ENCODE assay signal across 29 mouse cellular contexts in genomic region chr8:109640410-109640809, GRCm38 (mm10). TPM values are rescaled to one million over a fixed set of nuclear protein-coding genes. Genes with fewer than 3 reads are reported as not detected.
DNase-seq lines count a peak whose midpoint lies in the region; ATAC-seq and TF ChIP-seq lines count a peak whose summit lies in the region.
"Had no signal": no experiment of that assay in that cellular context is flagged by ENCODE, and none has a peak within 500 bp of the region (broad histone marks: within the 10 kb centered on the region; RNA-seq: fewer than 3 reads in every experiment).

No protein-coding gene starts in this region.

- no peaks in the 10 kb centered on the region for H3K9me3 ChIP-seq in intestine, embryonic 14.5 days (ENCODE audit: control insufficient read depth, low read length)
- H3K9me3 ChIP-seq in intestine, embryonic 15.5 days: no peaks in the 10 kb centered on the region
- no peaks in the 10 kb centered on the region for H3K9me3 ChIP-seq in limb, embryonic 11.5 days (ENCODE audit: control insufficient read depth, low read length)
- H3K9me3 ChIP-seq in limb, embryonic 10.5 days (replicated peaks): no peaks in the 10 kb centered on the region
- no peaks in the 10 kb centered on the region for H3K9me3 ChIP-seq in ES-E14 (ENCODE audit: control insufficient read depth, insufficient read depth, low read depth, low read length)
- H3K9me3 ChIP-seq in forebrain, embryonic 12.5 days: no peaks in the 10 kb centered on the region
- H3K9me3 ChIP-seq: embryonic facial prominence, embryonic 15.5 days; forebrain, embryonic 15.5 days; G1E; heart, embryonic 15.5 days had no signal

- no peak overlapping the region for H3K4me2 ChIP-seq in intestine, embryonic 14.5 days (ENCODE audit: low read length)
- H3K4me2 ChIP-seq in intestine, embryonic 15.5 days (replicated peaks): no peak overlapping the region
- H3K4me2 ChIP-seq in limb, embryonic 11.5 days (ENCODE audit: low read depth, severe bottlenecking): no peak overlapping the region
- H3K4me2 ChIP-seq in forebrain, embryonic 12.5 days: no peak overlapping the region
- H3K4me2 ChIP-seq: embryonic facial prominence, embryonic 15.5 days; forebrain, embryonic 15.5 days; heart, embryonic 12.5 days; heart, embryonic 15.5 days; hindbrain, embryonic 14.5 days had no signal

- H3K4me1 ChIP-seq in intestine, embryonic 14.5 days (replicated peaks; ENCODE audit: control insufficient read depth, insufficient read depth, low read length): no peaks in the 10 kb centered on the region
- no peaks in the 10 kb centered on the region for H3K4me1 ChIP-seq in intestine, embryonic 15.5 days (replicated peaks)
- no peaks in the 10 kb centered on the region for H3K4me1 ChIP-seq in limb, embryonic 11.5 days (ENCODE audit: control insufficient read depth, insufficient read depth, low read length)
- no peaks in the 10 kb centered on the region for H3K4me1 ChIP-seq in limb, embryonic 10.5 days
- no peaks in the 10 kb centered on the region for H3K4me1 ChIP-seq in ES-E14 (ENCODE audit: control insufficient read depth in 2 of 2, insufficient read depth in 2 of 2, low read length in 2 of 2, poor library complexity in 1 of 2)
- H3K4me1 ChIP-seq in forebrain, embryonic 12.5 days: no peaks in the 10 kb centered on the region
- H3K4me1 ChIP-seq: embryonic facial prominence, embryonic 15.5 days; forebrain, embryonic 15.5 days; heart, embryonic 12.5 days; heart, embryonic 15.5 days had no signal

- no peak overlapping the region for H3K4me3 ChIP-seq in intestine, embryonic 14.5 days (ENCODE audit: low read depth, low read length)
- no peak overlapping the region for H3K4me3 ChIP-seq in intestine, embryonic 15.5 days (replicated peaks)
- no peak overlapping the region for H3K4me3 ChIP-seq in limb, embryonic 11.5 days (ENCODE audit: low read depth, low read length)
- H3K4me3 ChIP-seq in limb, embryonic 10.5 days: no peak overlapping the region
- no peak overlapping the region for H3K4me3 ChIP-seq in ES-E14 (ENCODE audit: insufficient read depth in 1 of 2, low read depth in 1 of 2, low read length in 2 of 2, poor library complexity in 1 of 2, severe bottlenecking in 1 of 2)
- no peak overlapping the region for H3K4me3 ChIP-seq in forebrain, embryonic 12.5 days (replicated peaks)
- H3K4me3 ChIP-seq: embryonic facial prominence, embryonic 15.5 days; forebrain, embryonic 15.5 days; heart, embryonic 12.5 days; heart, embryonic 15.5 days had no signal

- 58% methylated on average over 7 of the region's 7 CpGs for WGBS in intestine, embryonic 14.5 days
- WGBS in intestine, embryonic 15.5 days: 55% methylated on average over 7 of the region's 7 CpGs
- 66% methylated on average over 7 of the region's 7 CpGs for WGBS in limb, embryonic 11.5 days
- WGBS in limb, embryonic 10.5 days: 65% methylated on average over 7 of the region's 7 CpGs
- WGBS in forebrain, embryonic 12.5 days: 63% methylated on average over 7 of the region's 7 CpGs

- no peak overlapping the region for H3K9ac ChIP-seq in intestine, embryonic 14.5 days (ENCODE audit: low read length)
- no peak overlapping the region for H3K9ac ChIP-seq in intestine, embryonic 15.5 days
- no peak overlapping the region for H3K9ac ChIP-seq in limb, embryonic 11.5 days (ENCODE audit: low read length)
- no peak overlapping the region for H3K9ac ChIP-seq in ES-E14 (ENCODE audit: insufficient read depth, low read depth, low read length, poor library complexity, severe bottlenecking)
- no peak overlapping the region for H3K9ac ChIP-seq in forebrain, embryonic 12.5 days
- H3K9ac ChIP-seq: embryonic facial prominence, embryonic 15.5 days; forebrain, embryonic 15.5 days; heart, embryonic 12.5 days; heart, embryonic 15.5 days; hindbrain, embryonic 14.5 days had no signal

- ATAC-seq in intestine, embryonic 14.5 days (replicated peaks; ENCODE audit: low FRiP score, low TSS enrichment, low read depth): no peak
- no peak for ATAC-seq in intestine, embryonic 15.5 days
- ATAC-seq in limb, embryonic 11.5 days (ENCODE audit: insufficient number of reproducible peaks, low FRiP score, low TSS enrichment, low read depth): no peak
- no peak for ATAC-seq in forebrain, embryonic 12.5 days (ENCODE audit: low FRiP score)
- ATAC-seq: activated CD4-positive, CD25-positive, alpha-beta regulatory T cell, adult 4 months; CD4-positive, CD25-positive, alpha-beta regulatory T cell, adult 4 months; forebrain, embryonic 15.5 days; hindbrain, postnatal 0 days; inflammation-experienced regulatory T-cells, adult 6 months; Patski had no signal

- DNase-seq in intestine, embryonic 14.5 days (ENCODE audit: low spot score): peak; percentile 53
- DNase-seq in limb, embryonic 11.5 days (ENCODE audit: low spot score): peak; percentile 29
- DNase-seq in limb, embryonic 10.5 days (ENCODE audit: low spot score): no peak
- DNase-seq in ES-E14 (ENCODE audit: low read depth, low spot score) (peak; percentile 17), ZHBTc4 (ENCODE audit: low read depth, low spot score) (peak; percentile 37)
- no peak for DNase-seq in heart, postnatal 4 days
- DNase-seq: adrenal gland, adult 8-10 months; adrenal gland, postnatal 25 days; cerebellum, adult 18-20 months; cerebellum, adult 9-10 months; cerebellum, postnatal 14 days; gastrocnemius, postnatal 25 days; heart, adult 18-20 months; heart, postnatal 10 days; heart, postnatal 36 days had no signal

- no peaks in the 10 kb centered on the region for H3K36me3 ChIP-seq in intestine, embryonic 14.5 days (ENCODE audit: control insufficient read depth, insufficient read depth, low read length)
- no peaks in the 10 kb centered on the region for H3K36me3 ChIP-seq in intestine, embryonic 15.5 days
- H3K36me3 ChIP-seq in limb, embryonic 11.5 days (ENCODE audit: control insufficient read depth, insufficient read depth, low read length): no peaks in the 10 kb centered on the region
- H3K36me3 ChIP-seq in limb, embryonic 10.5 days: no peaks in the 10 kb centered on the region
- H3K36me3 ChIP-seq in ES-E14 (ENCODE audit: control insufficient read depth, insufficient read depth, low read length, poor library complexity, severe bottlenecking): no peaks in the 10 kb centered on the region
- no peaks in the 10 kb centered on the region for H3K36me3 ChIP-seq in forebrain, embryonic 12.5 days (replicated peaks)
- H3K36me3 ChIP-seq: embryonic facial prominence, embryonic 15.5 days; forebrain, embryonic 15.5 days; heart, embryonic 12.5 days; heart, embryonic 15.5 days had no signal

- in situ Hi-C loops in ES-E14 (cut with MboI; ENCODE audit: low sequenced_read_pairs in 2 of 2, unreplicated experiment in 2 of 2): no loop called here

- H3K27me3 ChIP-seq in intestine, embryonic 14.5 days (replicated peaks; ENCODE audit: control insufficient read depth, insufficient read depth, low read length): no peaks in the 10 kb centered on the region
- no peaks in the 10 kb centered on the region for H3K27me3 ChIP-seq in intestine, embryonic 15.5 days (replicated peaks)
- H3K27me3 ChIP-seq in limb, embryonic 11.5 days (ENCODE audit: control insufficient read depth, insufficient read depth, low read length): no peaks in the 10 kb centered on the region
- H3K27me3 ChIP-seq in limb, embryonic 10.5 days (ENCODE audit: low read depth, poor library complexity, severe bottlenecking): no peaks in the 10 kb centered on the region
- H3K27me3 ChIP-seq in forebrain, embryonic 12.5 days: no peaks in the 10 kb centered on the region
- H3K27me3 ChIP-seq: embryonic facial prominence, embryonic 15.5 days; forebrain, embryonic 15.5 days; heart, embryonic 15.5 days had no signal

- no peak overlapping the region for H3K27ac ChIP-seq in intestine, embryonic 14.5 days (ENCODE audit: low read depth)
- H3K27ac ChIP-seq in intestine, embryonic 15.5 days: no peak overlapping the region
- no peak overlapping the region for H3K27ac ChIP-seq in limb, embryonic 11.5 days (replicated peaks; ENCODE audit: low read depth, low read length)
- H3K27ac ChIP-seq in limb, embryonic 10.5 days: no peak overlapping the region
- no peak overlapping the region for H3K27ac ChIP-seq in ES-E14 (ENCODE audit: insufficient read depth, low read depth, low read length, poor library complexity, severe bottlenecking)
- H3K27ac ChIP-seq in forebrain, embryonic 12.5 days: no peak overlapping the region
- H3K27ac ChIP-seq: embryonic facial prominence, embryonic 15.5 days; forebrain, embryonic 15.5 days; heart, embryonic 15.5 days; hindbrain, embryonic 14.5 days; hindbrain, postnatal 0 days had no signal

TF ChIP-seq in ES-E14, 5 proteins besides CTCF, POLR2A, EP300 and RAD21:
- no peak for TF ChIP-seq ZC3H11A (IDR thresholded peaks at IDR 0.05; ENCODE audit: borderline replicate concordance, low read depth, low read length)
TF ChIP-seq in ES-E14: peak in this region for 0.

RNA-seq across cellular contexts. Expression of gene Pkd1l3, which starts 26.1 kb away (rescaled TPM):
- 0.13 and 0.37 TPM in 2 replicates for polyA plus RNA-seq in intestine, embryonic 14.5 days (2014; fragmentation: Nextera tagmentation; extraction: Ambion mirVana)
- 0.04 and 0.13 TPM in 2 replicates for polyA plus RNA-seq in intestine, embryonic 15.5 days (2015; fragmentation: Nextera tagmentation; extraction: Ambion mirVana)
- 0.27 and 0.37 TPM in 2 replicates for polyA plus RNA-seq in limb, embryonic 11.5 days (2014; fragmentation: Nextera tagmentation; extraction: Ambion mirVana)
- 0.21 and 0.43 TPM in 2 replicates for polyA plus RNA-seq in limb, embryonic 10.5 days (2016; fragmentation: Nextera tagmentation; extraction: Ambion mirVana)
- total RNA-seq in ES-E14 (2012; rRNA removed): 0.54 and 0.58 TPM in 2 replicates
- 0.05 and 0.22 TPM in 2 replicates for polyA plus RNA-seq in forebrain, embryonic 12.5 days (2016; fragmentation: Nextera tagmentation; extraction: Ambion mirVana)
- total RNA-seq in heart, postnatal 4 days (2021): not detected
- total RNA-seq: gastrocnemius, postnatal 25 days; heart, postnatal 36 days had no signal
- polyA plus RNA-seq: C2C12 had no signal

RNA-seq across cellular contexts. Expression of gene Dhodh, which starts 31.9 kb away (rescaled TPM):
- polyA plus RNA-seq in intestine, embryonic 14.5 days (2014; fragmentation: Nextera tagmentation; extraction: Ambion mirVana): 58.8 and 61.1 TPM in 2 replicates
- 44.0 and 49.8 TPM in 2 replicates for polyA plus RNA-seq in intestine, embryonic 15.5 days (2015; fragmentation: Nextera tagmentation; extraction: Ambion mirVana)
- polyA plus RNA-seq in limb, embryonic 11.5 days (2014; fragmentation: Nextera tagmentation; extraction: Ambion mirVana): 48.2 and 49.4 TPM in 2 replicates
- 60.1 and 62.2 TPM in 2 replicates for polyA plus RNA-seq in limb, embryonic 10.5 days (2016; fragmentation: Nextera tagmentation; extraction: Ambion mirVana)
- total RNA-seq in ES-E14 (2012; rRNA removed): 57.3 and 103 TPM in 2 replicates
- polyA plus RNA-seq in forebrain, embryonic 12.5 days (2016; fragmentation: Nextera tagmentation; extraction: Ambion mirVana): 38.7 and 39.6 TPM in 2 replicates
- total RNA-seq in heart, postnatal 4 days (2021): 10 to 100 TPM; 19.6 to 23.1 TPM

RNA-seq across cellular contexts. Expression of gene Ist1, which starts 52.6 kb away (rescaled TPM):
- polyA plus RNA-seq in intestine, embryonic 14.5 days (2014; fragmentation: Nextera tagmentation; extraction: Ambion mirVana): 140 and 152 TPM in 2 replicates
- 119 and 128 TPM in 2 replicates for polyA plus RNA-seq in intestine, embryonic 15.5 days (2015; fragmentation: Nextera tagmentation; extraction: Ambion mirVana)
- polyA plus RNA-seq in limb, embryonic 11.5 days (2014; fragmentation: Nextera tagmentation; extraction: Ambion mirVana): 171 and 174 TPM in 2 replicates
- 134 and 153 TPM in 2 replicates for polyA plus RNA-seq in limb, embryonic 10.5 days (2016; fragmentation: Nextera tagmentation; extraction: Ambion mirVana)
- 22.8 and 28.5 TPM in 2 replicates for total RNA-seq in ES-E14 (2012; rRNA removed)
- polyA plus RNA-seq in forebrain, embryonic 12.5 days (2016; fragmentation: Nextera tagmentation; extraction: Ambion mirVana): 180 and 185 TPM in 2 replicates
- total RNA-seq in heart, postnatal 4 days (2021): 10 to 100 TPM; 60.4 to 64.6 TPM

Comparison
In these comparisons a context has a peak if more than half of its experiments do, and no peak if none do; other contexts are left out.
1. DNase-seq: peak in intestine, embryonic 14.5 days (single experiment), limb, embryonic 11.5 days (single experiment), ES-E14 (single experiment) and ZHBTc4 (single experiment); none in limb, embryonic 10.5 days (single experiment) and heart, postnatal 4 days (single experiment).